Mouse (Mus musculus): ENCODE results near the gene Txndc11.

DNA sequence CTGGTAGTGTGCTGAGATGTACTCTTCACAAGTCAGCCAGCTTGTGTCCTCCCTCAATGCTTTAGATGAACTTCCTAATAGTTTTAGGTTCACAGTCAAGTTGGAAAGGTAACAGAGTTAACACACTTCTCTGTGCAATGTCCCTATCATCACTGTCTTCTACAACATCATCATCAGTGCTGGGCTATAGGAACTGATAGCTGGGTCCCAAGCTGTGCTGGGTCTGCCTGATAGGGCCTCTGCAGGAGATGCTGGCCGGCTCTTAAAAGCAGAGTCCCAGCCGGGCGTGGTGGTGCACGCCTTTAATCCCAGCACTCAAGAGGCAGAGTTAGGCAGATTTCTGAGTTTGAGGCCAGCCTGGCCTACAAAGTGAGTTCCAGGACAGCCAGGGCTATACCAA, 103.6 kb downstream of the Txndc11 start:
- no peak for TF ChIP-seq CTCF (conservative IDR thresholded peaks at IDR 0.05; ENCODE audit: low read length)
- TF ChIP-seq NANOG (IDR thresholded peaks at IDR 0.05; ENCODE audit: borderline replicate concordance, low read length), result no peak
- no peak for TF ChIP-seq POU5F1 (IDR thresholded peaks at IDR 0.05; ENCODE audit: borderline replicate concordance, low read length)
